Mouse (Mus musculus): Measurements from ENCODE around the gene Mymx. TPM values are rescaled to one million over a fixed set of nuclear protein-coding genes. Genes with fewer than 3 reads are reported as not detected.

The Mymx gene
- not detected in 2 replicates for polyA plus RNA-seq (2015; fragmentation: Nextera tagmentation; extraction: Ambion mirVana)

DNA sequence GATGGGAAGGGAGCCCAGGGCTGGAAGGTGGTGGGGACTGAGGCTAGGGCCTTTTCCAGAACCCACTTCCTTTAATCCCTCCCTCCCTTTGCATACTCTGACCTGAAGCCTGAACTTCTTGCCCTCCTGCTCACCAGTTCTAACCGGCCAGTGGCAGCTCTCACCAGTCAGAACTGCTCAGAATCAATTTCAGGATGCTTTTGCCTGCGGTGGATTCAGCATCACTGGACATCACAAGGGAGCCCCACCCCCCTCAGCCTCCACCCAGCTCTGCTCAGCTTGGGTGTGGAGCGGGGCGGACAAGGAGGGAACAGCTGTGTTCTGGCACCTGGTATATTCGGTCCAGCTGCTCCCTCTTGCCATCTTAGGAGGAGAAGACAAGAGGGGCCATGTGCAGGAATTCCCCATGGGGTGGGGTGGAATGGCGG is at the start of gene Mymx:
Mymx (minus strand) TSS at position 226 of the 428 bp plus-strand sequence.
- no peak within 1 kb of the TSS for H3K4me2 ChIP-seq
- peaks cover 36% of the 10 kb centered on the region for H3K27me3 ChIP-seq
- no peak for ATAC-seq
- H3K4me3 ChIP-seq, result no peak within 1 kb of the TSS
- no peaks in the 10 kb centered on the region for H3K9me3 ChIP-seq (replicated peaks)
- no peaks in the 10 kb centered on the region for H3K36me3 ChIP-seq (ENCODE audit: poor library complexity, severe bottlenecking)
- no peak within 1 kb of the TSS for H3K27ac ChIP-seq
- 38% methylated on average over 6 of the region's 6 CpGs for WGBS
- H3K9ac ChIP-seq, result no peak within 1 kb of the TSS
- H3K4me1 ChIP-seq, result peaks cover 22% of the 10 kb centered on the region

DNA sequence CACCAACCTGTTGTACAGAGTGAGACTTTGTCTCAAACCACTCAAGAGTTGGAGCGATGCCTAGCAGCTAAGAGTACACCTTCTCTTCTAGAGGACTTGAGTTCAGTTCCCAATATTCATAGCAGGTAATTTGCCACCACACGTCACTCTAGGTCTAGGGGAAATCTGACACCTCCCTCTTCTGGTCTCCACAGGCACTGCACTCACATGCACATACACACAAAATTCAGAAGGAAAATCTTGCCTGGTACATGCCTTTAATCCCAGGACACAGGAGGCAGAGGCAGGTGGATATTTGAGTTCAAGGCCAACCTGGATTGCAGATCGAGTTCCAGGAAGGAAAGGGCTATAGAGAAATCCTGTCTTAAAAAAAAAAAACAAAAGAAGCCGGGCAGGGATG is 42.3 kb upstream of the Mymx start:
- no peak overlapping the region for H3K9ac ChIP-seq
- ATAC-seq, result no peak
- no peak overlapping the region for H3K4me3 ChIP-seq
- no peaks in the 10 kb centered on the region for H3K9me3 ChIP-seq (replicated peaks)
- no peak overlapping the region for H3K4me2 ChIP-seq
- no peaks in the 10 kb centered on the region for H3K4me1 ChIP-seq
- H3K27ac ChIP-seq, result no peak overlapping the region
- H3K36me3 ChIP-seq (ENCODE audit: poor library complexity, severe bottlenecking), result no peaks in the 10 kb centered on the region
- no peaks in the 10 kb centered on the region for H3K27me3 ChIP-seq
- WGBS, result 93% methylated on average over 4 of the region's 4 CpGs

DNA sequence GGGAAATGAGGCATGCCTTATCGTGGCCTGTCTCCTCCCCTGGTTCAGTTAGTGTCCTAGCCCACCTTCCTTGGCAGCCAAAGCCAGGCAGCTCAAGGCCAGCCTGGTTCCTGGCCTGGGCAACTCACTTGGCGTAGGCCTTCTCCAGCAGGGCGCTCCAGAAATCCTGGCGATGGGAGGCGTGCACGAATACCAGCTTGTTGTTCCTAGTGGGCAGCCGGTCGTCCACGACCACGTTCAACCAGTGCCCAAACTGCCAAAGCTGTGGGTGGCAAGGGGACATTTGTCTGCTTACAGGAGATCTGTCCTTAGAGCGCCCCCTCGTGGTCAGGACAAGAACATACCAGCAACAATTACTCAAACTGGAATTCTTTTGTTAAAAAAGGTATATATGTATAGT is 40.8 kb upstream of the Mymx start:
- Histone ChIP-seq H3K9me3 (replicated peaks) (no peaks in the 10 kb centered on the region), H3K36me3 (ENCODE audit: poor library complexity, severe bottlenecking) (no peaks in the 10 kb centered on the region), H3K4me3 (no peak overlapping the region), H3K9ac (peak overlapping the region; percentile 34; the same call in 1 of the 2 replicates), H3K4me1 (no peaks in the 10 kb centered on the region), H3K27ac (no peak overlapping the region; the same call in 1 of the 2 replicates), H3K27me3 (no peaks in the 10 kb centered on the region), H3K4me2 (no peak overlapping the region)
- WGBS, result 19% methylated on average over 12 of the region's 12 CpGs
- ATAC-seq, result peak; percentile 59

DNA sequence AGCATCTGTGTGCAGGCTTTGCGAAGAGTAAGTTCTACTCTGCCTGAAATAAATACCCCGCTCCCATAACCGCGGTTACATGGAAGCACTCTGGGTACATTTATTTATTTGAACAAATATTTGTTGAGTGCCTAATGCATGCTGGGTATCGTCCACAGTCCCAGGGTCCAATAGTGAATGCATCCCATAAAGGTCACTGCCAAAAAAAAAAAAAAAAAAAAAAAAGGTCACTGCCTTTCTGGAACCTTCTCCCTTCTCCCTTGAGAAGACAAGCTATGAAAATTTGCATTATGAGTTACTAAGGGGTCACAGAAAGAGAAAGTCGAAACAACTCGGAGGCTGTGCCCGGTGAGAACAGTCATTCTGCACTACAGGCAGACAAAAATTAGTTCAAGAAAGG is 40.1 kb upstream of the Mymx start:
- ATAC-seq, result no peak
- H3K9me3 ChIP-seq (replicated peaks), result no peaks in the 10 kb centered on the region
- no peaks in the 10 kb centered on the region for H3K27me3 ChIP-seq
- H3K4me2 ChIP-seq, result no peak overlapping the region
- no peak overlapping the region for H3K27ac ChIP-seq
- H3K4me1 ChIP-seq, result no peaks in the 10 kb centered on the region
- 93% methylated on average over 8 of the region's 8 CpGs for WGBS
- H3K36me3 ChIP-seq (ENCODE audit: poor library complexity, severe bottlenecking), result no peaks in the 10 kb centered on the region
- H3K4me3 ChIP-seq, result no peak overlapping the region
- no peak overlapping the region for H3K9ac ChIP-seq

DNA sequence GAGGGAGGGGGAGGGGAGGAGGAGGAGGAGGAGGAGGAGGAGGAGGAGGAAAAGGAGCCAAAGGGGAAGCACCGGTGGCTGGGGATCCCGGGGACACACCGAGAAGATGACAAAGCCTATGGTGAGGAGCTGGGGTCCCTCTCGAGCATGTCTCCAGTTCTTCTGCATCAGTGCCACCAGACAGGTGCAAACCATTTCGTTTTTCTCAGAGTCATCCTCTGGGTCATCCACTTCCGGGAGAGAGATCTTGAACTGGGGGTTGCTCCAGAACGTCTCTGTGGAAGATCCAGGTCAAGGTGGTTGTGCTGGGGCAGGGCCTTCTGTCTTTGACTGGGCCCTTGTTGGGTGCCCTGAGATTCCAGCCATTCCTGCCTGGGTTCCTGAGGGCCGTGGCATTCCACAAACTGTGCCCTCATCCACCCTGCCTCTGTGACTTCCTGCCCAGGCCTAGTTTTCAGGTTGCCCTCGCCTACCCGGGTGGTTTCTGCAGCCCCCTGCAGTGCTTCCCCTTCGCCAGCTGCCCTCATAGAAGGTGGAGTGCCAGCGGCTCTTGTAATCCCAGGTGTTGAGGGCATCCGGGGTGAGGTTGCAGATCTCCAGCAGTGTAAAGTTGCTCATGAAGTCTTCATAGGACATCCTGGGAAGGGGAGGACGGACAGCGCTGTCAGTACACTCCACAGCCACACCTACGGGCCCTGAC is 36.8 kb upstream of the Mymx start:
- Histone ChIP-seq H3K27me3 (no peaks in the 10 kb centered on the region), H3K36me3 (ENCODE audit: poor library complexity, severe bottlenecking) (no peaks in the 10 kb centered on the region), H3K9ac (no peak overlapping the region), H3K4me1 (no peaks in the 10 kb centered on the region), H3K4me3 (no peak overlapping the region), H3K27ac (no peak overlapping the region), H3K9me3 (replicated peaks) (no peaks in the 10 kb centered on the region), H3K4me2 (no peak overlapping the region)
- WGBS, result 83% methylated on average over 16 of the region's 16 CpGs
- ATAC-seq, result no peak

DNA sequence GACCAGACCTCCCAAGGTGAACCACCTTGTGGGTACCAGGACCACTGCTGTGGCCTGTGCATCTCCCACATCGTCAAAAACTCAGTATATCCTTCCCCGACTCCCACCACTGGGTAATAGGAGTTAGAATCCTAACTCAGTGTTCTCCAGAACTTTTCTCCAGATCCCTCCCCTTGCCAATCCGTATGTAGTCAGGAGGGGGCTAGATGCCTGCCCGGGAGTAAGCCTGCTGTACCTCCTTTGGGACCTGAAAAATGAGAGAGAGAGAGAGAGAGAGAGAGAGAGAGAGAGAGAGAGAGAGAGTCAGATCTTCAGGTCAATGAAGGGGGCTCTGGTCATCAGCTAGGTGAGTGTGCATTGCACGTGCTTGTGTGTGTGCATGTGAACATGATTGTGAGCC is 32.1 kb upstream of the Mymx start:
- WGBS, result 81% methylated on average over 5 of the region's 5 CpGs
- Histone ChIP-seq H3K36me3 (ENCODE audit: poor library complexity, severe bottlenecking) (no peaks in the 10 kb centered on the region), H3K9ac (no peak overlapping the region), H3K4me3 (no peak overlapping the region), H3K27ac (no peak overlapping the region), H3K4me2 (no peak overlapping the region), H3K4me1 (peaks cover 13% of the 10 kb centered on the region), H3K9me3 (replicated peaks) (no peaks in the 10 kb centered on the region), H3K27me3 (no peaks in the 10 kb centered on the region)
- ATAC-seq, result no peak

DNA sequence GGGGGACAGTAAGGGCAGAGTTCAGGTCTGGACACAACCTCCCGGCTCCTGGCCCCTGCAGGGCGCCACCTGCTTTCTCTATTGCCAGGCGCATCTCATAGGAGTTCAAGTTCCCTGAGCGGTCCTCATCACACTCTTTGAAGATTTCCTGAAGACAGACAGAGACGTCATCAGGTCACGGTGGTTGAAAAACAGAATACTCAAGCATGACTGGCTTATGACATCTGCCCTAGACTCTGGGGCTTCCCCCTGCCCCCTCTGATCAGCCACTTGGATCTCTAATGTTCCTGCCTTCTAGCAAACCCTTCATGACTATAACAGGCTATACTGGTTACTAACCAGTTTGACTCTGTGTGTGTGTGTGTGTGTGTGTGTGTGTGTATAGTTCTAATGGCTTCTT is 30.0 kb upstream of the Mymx start:
- 84% methylated on average over 6 of the region's 6 CpGs for WGBS
- H3K9me3 ChIP-seq (replicated peaks), result no peaks in the 10 kb centered on the region
- no peak for ATAC-seq
- no peak overlapping the region for H3K9ac ChIP-seq
- H3K27me3 ChIP-seq, result peaks cover 6% of the 10 kb centered on the region; the same call in 1 of the 2 replicates
- peaks cover 13% of the 10 kb centered on the region for H3K4me1 ChIP-seq
- no peak overlapping the region for H3K4me2 ChIP-seq
- H3K36me3 ChIP-seq (ENCODE audit: poor library complexity, severe bottlenecking), result no peaks in the 10 kb centered on the region
- no peak overlapping the region for H3K4me3 ChIP-seq
- H3K27ac ChIP-seq, result no peak overlapping the region

DNA sequence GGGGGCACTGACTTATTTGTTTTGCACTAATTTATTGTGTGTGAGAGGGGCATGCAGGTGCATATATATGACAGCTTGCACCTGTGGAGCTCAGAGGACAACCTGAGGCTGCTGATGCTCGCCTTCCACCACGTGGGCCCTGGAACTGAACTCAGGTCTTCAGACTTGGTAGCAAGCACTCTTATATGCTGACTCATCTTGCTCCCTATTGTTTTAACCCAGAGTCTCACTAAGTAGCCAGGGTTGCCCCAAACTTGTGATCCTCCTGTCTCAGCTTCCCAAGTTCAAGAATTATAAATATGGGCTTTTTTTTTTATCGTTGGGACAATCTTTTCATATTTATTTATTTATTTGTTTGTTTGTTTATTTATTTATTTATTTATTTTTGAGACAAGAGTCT is 29.1 kb upstream of the Mymx start:
- H3K4me3 ChIP-seq, result peak overlapping the region; percentile 45
- H3K27ac ChIP-seq, result 0 out of 2 replicates have a peak overlapping the region, but pooled peaks have one; percentile 61
- H3K9me3 ChIP-seq (replicated peaks), result no peaks in the 10 kb centered on the region
- H3K9ac ChIP-seq, result no peak overlapping the region
- peak overlapping the region; percentile 78 for H3K4me2 ChIP-seq
- H3K27me3 ChIP-seq, result peaks cover 6% of the 10 kb centered on the region; the same call in 1 of the 2 replicates
- H3K4me1 ChIP-seq, result peaks cover 17% of the 10 kb centered on the region
- no peak for ATAC-seq
- no peaks in the 10 kb centered on the region for H3K36me3 ChIP-seq (ENCODE audit: poor library complexity, severe bottlenecking)
- WGBS, result 50% methylated on average over 3 of the region's 3 CpGs

DNA sequence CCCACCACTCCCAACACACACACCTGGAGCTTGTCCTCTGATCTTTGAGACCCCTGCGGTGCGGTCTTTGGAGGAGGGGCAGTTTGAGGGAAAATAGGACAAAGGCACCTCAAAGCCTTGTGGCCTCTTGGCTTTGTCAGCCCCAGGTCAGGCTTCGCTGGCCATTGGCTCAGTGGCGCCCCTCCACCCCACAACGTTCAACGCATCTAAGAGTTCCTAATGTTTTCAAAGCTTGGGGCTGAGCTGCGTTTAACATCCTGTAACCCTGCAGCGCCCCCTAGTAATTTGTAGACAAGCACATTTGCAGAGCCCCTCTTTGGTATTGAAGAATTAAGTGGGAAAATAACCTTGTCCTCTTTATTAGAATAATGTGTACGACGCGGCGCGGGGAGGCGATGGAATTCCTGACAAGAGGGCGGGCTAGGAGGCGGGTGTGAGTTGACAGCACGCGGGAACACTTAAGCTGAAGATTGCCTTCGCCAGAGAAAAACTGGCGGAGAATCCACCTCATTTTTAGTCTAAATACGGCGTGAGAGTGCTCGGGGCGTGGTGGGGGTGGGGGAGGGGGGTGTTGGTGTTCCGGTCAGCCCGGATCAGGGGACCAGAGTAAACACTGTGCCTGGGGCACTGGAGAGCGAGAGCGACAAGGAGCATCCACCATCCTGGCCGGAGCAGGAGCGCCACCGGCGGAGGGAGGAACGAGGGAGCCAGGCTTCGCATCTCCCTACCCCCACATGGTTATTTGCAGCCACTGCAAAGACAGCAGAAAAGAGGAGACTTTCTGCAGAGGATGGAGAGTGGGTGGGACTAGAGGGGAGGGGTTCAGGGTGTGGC is 28.2 kb upstream of the Mymx start:
- Histone ChIP-seq H3K27ac (peak overlapping the region; percentile 61; the same call in 1 of the 2 replicates), H3K27me3 (peaks cover 6% of the 10 kb centered on the region; the same call in 1 of the 2 replicates), H3K4me1 (peaks cover 17% of the 10 kb centered on the region), H3K36me3 (ENCODE audit: poor library complexity, severe bottlenecking) (no peaks in the 10 kb centered on the region), H3K9me3 (replicated peaks) (no peaks in the 10 kb centered on the region), H3K4me2 (peak overlapping the region; percentile 78), H3K9ac (peak overlapping the region; percentile 70), H3K4me3 (peak overlapping the region; percentile 45)
- WGBS, result 1% methylated on average over 34 of the region's 34 CpGs
- ATAC-seq, result peak; percentile 81

DNA sequence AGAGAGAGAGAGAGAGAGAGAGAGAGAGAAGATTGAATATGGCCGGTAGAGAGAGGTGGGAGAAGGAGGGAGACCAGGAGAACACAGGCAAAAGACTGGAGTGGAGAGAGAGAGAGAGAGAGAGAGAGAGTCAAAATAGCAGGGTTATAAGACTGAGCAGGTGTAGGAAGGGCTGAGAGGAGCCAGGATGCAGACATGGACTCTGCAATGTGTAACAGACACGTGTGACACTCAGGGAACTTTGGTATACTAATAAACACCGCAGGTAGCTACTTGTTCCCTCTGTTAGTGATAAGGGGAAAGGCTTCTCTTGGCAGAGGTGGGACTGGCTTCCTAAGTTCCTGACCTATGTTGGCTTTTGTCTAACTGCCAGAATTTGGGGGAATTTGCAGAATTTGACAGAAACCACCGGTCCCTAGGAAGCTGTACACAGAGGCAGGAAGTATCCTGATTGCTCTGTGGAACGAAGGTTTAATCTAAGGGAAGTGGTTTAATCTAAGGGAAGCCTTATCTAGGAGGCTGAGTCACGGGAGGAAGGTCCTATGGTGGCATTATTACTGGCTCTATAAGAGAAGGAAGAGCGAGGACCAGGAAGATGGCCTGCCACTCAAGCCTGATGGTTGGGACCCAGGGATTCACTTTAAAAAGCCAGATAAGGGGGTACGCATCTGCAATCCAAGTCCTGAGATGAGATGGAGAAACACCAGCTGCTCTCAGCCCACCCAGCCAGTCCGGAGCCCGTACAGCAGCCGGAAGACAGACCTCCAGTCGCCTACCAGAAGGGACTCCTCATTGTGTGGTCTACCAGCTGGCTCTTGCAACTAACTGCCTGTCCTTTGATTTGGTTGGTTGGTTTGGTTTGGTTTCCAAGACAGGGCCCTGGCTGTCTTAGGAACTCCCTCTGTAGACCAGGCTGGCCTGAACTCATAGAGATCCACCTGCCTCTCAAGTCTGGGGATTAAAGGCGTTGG is 27.3 kb upstream of the Mymx start:
- Histone ChIP-seq H3K4me3 (peak overlapping the region; percentile 45), H3K9ac (no peak overlapping the region), H3K4me2 (peak overlapping the region; percentile 78), H3K27ac (no peak overlapping the region), H3K4me1 (peaks cover 17% of the 10 kb centered on the region), H3K9me3 (replicated peaks) (no peaks in the 10 kb centered on the region), H3K27me3 (peaks cover 6% of the 10 kb centered on the region; the same call in 1 of the 2 replicates), H3K36me3 (ENCODE audit: poor library complexity, severe bottlenecking) (no peaks in the 10 kb centered on the region)
- ATAC-seq, result peak; percentile 17; the same call in 1 of the 2 replicates
- 76% methylated on average over 13 of the region's 13 CpGs for WGBS

DNA sequence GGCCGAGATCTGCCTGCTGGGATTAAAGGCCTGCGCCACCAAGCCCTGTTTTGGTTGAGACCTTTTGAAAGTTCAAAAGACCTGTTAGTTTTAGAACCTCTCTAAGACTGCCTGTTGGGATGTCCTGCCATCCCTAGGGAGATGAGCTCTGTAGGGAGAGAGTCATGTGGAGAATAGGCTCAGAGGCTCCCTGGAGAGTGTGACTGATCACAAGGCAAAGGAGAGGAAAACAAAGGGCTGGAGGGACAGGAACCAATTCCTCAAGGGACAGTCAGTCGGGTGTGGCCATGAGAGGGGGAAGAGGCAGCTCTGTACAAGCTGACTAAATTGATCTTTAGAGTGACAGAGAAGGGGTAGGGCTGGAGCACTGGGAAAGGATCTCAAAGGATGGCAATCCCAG is 26.3 kb upstream of the Mymx start:
- ATAC-seq, result no peak
- H3K9ac ChIP-seq, result no peak overlapping the region
- no peaks in the 10 kb centered on the region for H3K9me3 ChIP-seq (replicated peaks)
- peaks cover 17% of the 10 kb centered on the region for H3K4me1 ChIP-seq
- H3K36me3 ChIP-seq (ENCODE audit: poor library complexity, severe bottlenecking), result no peaks in the 10 kb centered on the region
- H3K4me2 ChIP-seq, result no peak overlapping the region
- H3K4me3 ChIP-seq, result no peak overlapping the region
- no peak overlapping the region for H3K27ac ChIP-seq
- 27% methylated on average over 3 of the region's 3 CpGs for WGBS
- peaks cover 6% of the 10 kb centered on the region; the same call in 1 of the 2 replicates for H3K27me3 ChIP-seq
